Mouse (Mus musculus) forebrain, postnatal 0 days (tissue): ENCODE data around the gene Rsph14. TPM values are rescaled to one million over a fixed set of nuclear protein-coding genes. Genes with fewer than 3 reads are reported as not detected.
A peak's percentile ranks its signal among the peaks of the same experiment; 100 is the strongest.

Experiments
- ATAC-seq: fragments of 200-750 bp; cut with Nextera tagmentation; 2 replicates; pipeline ENCODE4 v1.8.0; 2017; ENCODE audit warnings: mild to moderate bottlenecking, moderate library complexity
- DNase-seq: peaks from one replicate; pipeline ENCODE4 v3.0.0-alpha.2; 2015
- H3K27ac ChIP-seq: fragments of 300-500 bp; sonication (generic); 2 replicates; pipeline ENCODE4 v1.5.1; 2014; ENCODE audit warnings: low read depth, mild to moderate bottlenecking, antibody characterized with exemption, low read length, moderate library complexity, mixed read lengths
- H3K27me3 ChIP-seq: fragments of 300-500 bp; sonication (generic); 2 replicates; pipeline ENCODE4 v1.6.1; 2014; ENCODE audit warnings: mild to moderate bottlenecking, low read length, mixed read lengths; ENCODE audit not compliant: insufficient read depth
- H3K36me3 ChIP-seq: fragments of 300-500 bp; sonication (generic); 2 replicates; pipeline ENCODE4 v1.6.1; 2014; ENCODE audit warnings: mild to moderate bottlenecking, moderate library complexity; ENCODE audit not compliant: insufficient read depth
- H3K4me1 ChIP-seq: fragments of 300-500 bp; sonication (generic); 2 replicates; pipeline ENCODE4 v1.6.1; 2014; ENCODE audit warnings: antibody characterized with exemption; ENCODE audit not compliant: insufficient read depth
- H3K4me2 ChIP-seq: fragments of 300-500 bp; sonication (generic); 2 replicates; pipeline ENCODE4 v1.6.1; 2014; ENCODE audit warnings: low read depth, mild to moderate bottlenecking, moderate library complexity
- H3K4me3 ChIP-seq: fragments of 300-500 bp; sonication (generic); 2 replicates; pipeline ENCODE4 v1.5.1; 2014; ENCODE audit warnings: low read depth, low read length, mixed read lengths
- H3K9ac ChIP-seq: fragments of 300-500 bp; sonication (generic); 2 replicates; pipeline ENCODE4 v1.6.1; 2014; ENCODE audit warnings: mild to moderate bottlenecking
- H3K9me3 ChIP-seq: fragments of 300-500 bp; sonication (generic); 2 replicates; pipeline ENCODE4 v1.6.1; 2016; ENCODE audit warnings: low read length
- CTCF ChIP-seq: sonication (generic); IDR thresholded peaks from 2 replicates; pipeline ENCODE4 v1.5.1; 2016; ENCODE audit warnings: antibody characterized with exemption, control low read depth, low read depth
- WGBS: fragments of 180-500 bp; shearing (Covaris S2); extraction: QIAGEN DNeasy Blood & Tissue Kit; methylation state at CpG from one replicate; pipeline ENCODE4 v1.1.7; 2014; 5-methylcytosine and 5-hydroxymethylcytosine counted together
- polyA plus RNA-seq: library from polyadenylated mRNA; unstranded; fragments of >200 nt; fragmentation: Nextera tagmentation; extraction: Ambion mirVana; gene quantifications from 2 replicates; pipeline ENCODE4 v1.2.1, GENCODE M21; 2015
- total RNA-seq: library from RNA; depleted of rRNA; stranded (reverse); fragments of >200 nt; gene quantifications from 2 replicates; pipeline ENCODE4 v1.2.3, GENCODE M21; 2014

Rsph14 gene
- total and polyA plus RNA-seq, 2 experiments from 2014 or later, result 0.24 to 0.90 TPM

GRCm38 (mm10) chr10:74978056-74978455 lies 54.3 kb downstream of the Rsph14 start:
- 86% methylated on average over 4 of the region's 4 CpGs for WGBS
- H3K9me3 ChIP-seq, result no peaks in the 10 kb centered on the region
- no peak overlapping the region for H3K4me3 ChIP-seq
- H3K9ac ChIP-seq, result no peak overlapping the region
- DNase-seq (no peak), ATAC-seq (no peak)
- no peak for TF ChIP-seq CTCF
- H3K36me3 ChIP-seq, result peaks cover 22% of the 10 kb centered on the region; the same call in 1 of the 2 replicates
- no peaks in the 10 kb centered on the region for H3K4me1 ChIP-seq
- H3K4me2 ChIP-seq, result no peak overlapping the region
- H3K27me3 ChIP-seq, result no peaks in the 10 kb centered on the region
- H3K27ac ChIP-seq, result no peak overlapping the region

DNA sequence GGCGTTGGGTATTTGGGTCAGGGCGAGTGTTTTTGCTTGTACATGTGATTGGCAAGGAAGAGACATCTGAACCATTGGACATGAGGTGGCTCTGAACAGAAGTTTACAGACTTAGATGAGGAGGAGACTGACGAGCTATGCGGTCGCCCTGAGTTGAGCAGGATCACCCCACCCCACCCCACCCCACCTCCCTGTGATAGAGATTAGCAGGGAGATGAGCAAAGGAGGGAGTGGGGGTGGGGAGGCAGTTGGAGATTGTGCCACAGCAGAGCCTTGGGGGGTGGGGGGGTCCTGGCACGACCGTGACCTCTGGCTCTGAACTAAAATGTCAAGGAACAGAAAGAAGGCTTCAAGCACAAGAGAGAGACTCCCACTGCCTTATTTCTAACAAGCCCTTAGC lies 56.0 kb downstream of the Rsph14 start:
- peaks cover 17% of the 10 kb centered on the region; the same call in 1 of the 2 replicates for H3K36me3 ChIP-seq
- no peak for DNase-seq
- WGBS, result 85% methylated on average over 7 of the region's 7 CpGs
- no peak overlapping the region for H3K9ac ChIP-seq
- H3K4me1 ChIP-seq, result no peaks in the 10 kb centered on the region
- no peak overlapping the region for H3K4me2 ChIP-seq
- no peaks in the 10 kb centered on the region for H3K9me3 ChIP-seq
- H3K27me3 ChIP-seq, result no peaks in the 10 kb centered on the region
- no peak overlapping the region for H3K27ac ChIP-seq
- H3K4me3 ChIP-seq, result no peak overlapping the region
- ATAC-seq, result no peak
- no peak for TF ChIP-seq CTCF

DNA sequence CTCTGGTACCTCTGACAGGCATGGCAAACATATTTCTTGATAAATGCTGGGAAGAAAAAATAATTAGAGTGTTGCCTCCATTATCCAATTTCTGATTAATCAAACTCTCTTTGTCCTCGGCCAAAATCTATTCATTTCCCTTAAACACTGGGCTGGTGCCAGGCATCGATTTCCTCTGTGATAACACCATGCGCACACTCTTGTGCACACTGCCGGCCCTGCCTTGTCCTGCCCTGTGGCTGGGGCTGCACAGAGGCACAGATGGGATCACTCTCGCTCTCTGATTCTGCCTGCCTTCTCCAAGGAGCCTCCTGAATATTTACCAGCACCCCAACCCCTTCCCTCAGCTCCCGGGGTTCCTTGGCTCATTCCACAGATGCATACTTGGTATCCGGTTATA lies 56.8 kb downstream of the Rsph14 start:
- WGBS, result 50% methylated on average over 7 of the region's 7 CpGs
- H3K4me3 ChIP-seq, result no peak overlapping the region
- no peak overlapping the region for H3K27ac ChIP-seq
- no peaks in the 10 kb centered on the region for H3K9me3 ChIP-seq
- no peak for ATAC-seq
- no peak overlapping the region for H3K9ac ChIP-seq
- DNase-seq, result no peak
- TF ChIP-seq CTCF, result no peak
- H3K27me3 ChIP-seq, result no peaks in the 10 kb centered on the region
- H3K4me1 ChIP-seq, result no peaks in the 10 kb centered on the region
- no peak overlapping the region for H3K4me2 ChIP-seq
- H3K36me3 ChIP-seq, result peaks cover 15% of the 10 kb centered on the region; the same call in 1 of the 2 replicates

DNA sequence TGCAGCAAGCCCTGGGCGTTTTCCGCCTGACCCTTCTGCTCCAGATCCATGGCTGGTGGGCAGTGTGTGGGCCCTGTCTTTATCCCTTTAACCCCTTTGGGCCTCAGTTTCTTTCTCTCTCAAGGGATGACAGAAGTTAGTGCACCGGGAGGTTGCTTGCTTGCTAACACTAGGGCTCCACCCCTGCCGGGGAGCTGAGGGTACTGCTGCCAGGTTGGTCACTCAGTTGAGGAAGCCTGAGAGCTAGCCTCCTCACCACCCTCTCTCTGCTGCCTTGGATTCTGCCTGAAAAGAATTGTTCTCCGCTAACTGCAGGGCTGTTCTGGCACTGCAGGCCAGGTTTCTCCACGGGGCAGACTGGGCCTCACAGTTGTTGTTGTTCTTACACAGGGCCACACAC lies 59.4 kb downstream of the Rsph14 start:
- no peak for DNase-seq

DNA sequence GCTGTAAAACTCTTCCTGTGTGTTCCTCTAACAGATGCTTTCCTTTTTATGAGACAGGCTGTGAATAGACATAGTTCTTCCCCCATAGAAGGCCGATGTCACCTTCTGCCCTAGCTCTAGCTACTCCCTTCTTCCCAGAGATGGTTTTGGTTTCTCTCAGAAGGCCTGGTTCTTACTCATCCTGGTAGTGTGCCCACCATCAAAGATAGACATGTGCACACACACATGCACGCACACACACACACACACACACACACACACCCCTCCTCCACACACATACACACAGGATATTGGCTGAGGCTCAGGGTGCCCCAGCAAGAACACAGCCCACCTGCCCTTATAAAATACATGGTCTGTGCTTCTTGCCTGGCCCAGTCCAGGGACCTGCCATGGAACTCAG lies 63.1 kb downstream of the Rsph14 start:
- peaks cover 8% of the 10 kb centered on the region; the same call in 1 of the 2 replicates for H3K36me3 ChIP-seq
- DNase-seq (no peak), ATAC-seq (no peak)
- no peak overlapping the region for H3K27ac ChIP-seq
- TF ChIP-seq CTCF, result no peak
- H3K27me3 ChIP-seq, result no peaks in the 10 kb centered on the region
- WGBS, result 93% methylated on average over 2 of the region's 2 CpGs
- no peaks in the 10 kb centered on the region for H3K9me3 ChIP-seq
- no peak overlapping the region for H3K4me3 ChIP-seq
- H3K4me2 ChIP-seq, result 0 out of 2 replicates have a peak overlapping the region, but pooled peaks have one; percentile 71
- H3K4me1 ChIP-seq, result peaks cover 10% of the 10 kb centered on the region
- no peak overlapping the region for H3K9ac ChIP-seq

More for the DNA sequence above, 59.4 kb downstream of the Rsph14 start:
- 62% methylated on average over 6 of the region's 6 CpGs for WGBS
- Histone ChIP-seq H3K27me3 (no peaks in the 10 kb centered on the region), H3K9ac (no peak overlapping the region), H3K9me3 (no peaks in the 10 kb centered on the region), H3K4me2 (no peak overlapping the region), H3K27ac (no peak overlapping the region), H3K4me1 (peaks cover 10% of the 10 kb centered on the region), H3K36me3 (peaks cover 8% of the 10 kb centered on the region; the same call in 1 of the 2 replicates), H3K4me3 (no peak overlapping the region)
- no peak; the same call in 1 of the 2 replicates for TF ChIP-seq CTCF
- peak; percentile 38 for ATAC-seq

DNA sequence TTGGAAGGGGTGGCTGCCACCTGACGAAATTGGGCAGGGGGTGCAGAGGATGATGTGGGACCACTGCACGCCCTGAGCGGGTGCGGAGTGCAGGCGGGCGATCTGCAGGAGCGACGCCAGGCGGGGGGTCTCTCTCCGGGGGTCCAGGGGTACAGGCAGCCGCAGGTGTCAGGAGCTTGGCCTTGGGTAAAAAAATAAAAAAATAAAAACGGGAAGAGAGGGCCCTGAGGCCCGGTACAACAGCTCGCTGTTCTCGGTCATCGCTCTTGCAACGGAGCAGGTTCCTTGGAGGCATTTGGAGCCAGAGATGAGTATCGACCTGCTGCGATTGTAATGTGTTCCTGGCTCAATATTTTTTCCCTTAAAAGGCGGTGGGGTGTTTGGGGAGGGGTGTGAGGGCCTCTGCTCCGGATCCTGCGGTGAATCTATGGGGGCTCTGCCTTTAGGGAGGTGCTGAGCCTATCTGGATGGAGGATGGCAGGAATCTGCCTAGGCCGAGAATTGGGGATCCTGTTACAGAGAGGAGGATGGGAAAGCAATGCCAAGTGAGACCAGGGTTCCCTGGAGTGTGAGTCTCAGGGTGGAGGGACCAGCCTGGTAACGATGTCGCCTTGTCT lies 64.6 kb downstream of the Rsph14 start:
- H3K9ac ChIP-seq, result peak overlapping the region; percentile 73
- peak overlapping the region; percentile 79 for H3K27ac ChIP-seq
- no peaks in the 10 kb centered on the region for H3K27me3 ChIP-seq
- no peak for TF ChIP-seq CTCF
- peak; percentile 5 for ATAC-seq
- 2% methylated on average over 25 of the region's 25 CpGs for WGBS
- no peaks in the 10 kb centered on the region for H3K36me3 ChIP-seq
- H3K4me2 ChIP-seq, result peak overlapping the region; percentile 71
- peak; percentile 44 for DNase-seq
- peaks cover 10% of the 10 kb centered on the region for H3K4me1 ChIP-seq
- no peaks in the 10 kb centered on the region for H3K9me3 ChIP-seq
- H3K4me3 ChIP-seq, result peak overlapping the region; percentile 83

GRCm38 (mm10) chr10:74966850-74967451 lies 65.4 kb downstream of the Rsph14 start, which contains the start of gene Gnaz:
Gnaz (plus strand) TSS chr10:74967177.
- Histone ChIP-seq H3K4me2 (peak within 1 kb of the TSS; percentile 71), H3K27me3 (no peaks in the 10 kb centered on the region), H3K4me1 (peaks cover 10% of the 10 kb centered on the region), H3K27ac (peak within 1 kb of the TSS; percentile 79), H3K9me3 (no peaks in the 10 kb centered on the region), H3K36me3 (no peaks in the 10 kb centered on the region), H3K4me3 (peak within 1 kb of the TSS; percentile 83), H3K9ac (peak within 1 kb of the TSS; percentile 73)
- DNase-seq, result peak; percentile 99
- 1% methylated on average over 82 of the region's 83 CpGs for WGBS
- TF ChIP-seq CTCF, result peak; percentile 65
- ATAC-seq, result peak; percentile 98
